Mouse (Mus musculus) forebrain, embryonic 15.5 days (tissue): ENCODE results near the gene 2700081O15Rik. TPM values are rescaled to one million over a fixed set of nuclear protein-coding genes. Genes with fewer than 3 reads are reported as not detected.
A peak's percentile ranks its signal among the peaks of the same experiment; 100 is the strongest.
"Not testable (repeated sequence)": the region's sequence is repeated elsewhere in the genome, so short reads cannot be mapped to it uniquely, and the experiment has no call there.

ENCODE experiments used
- ATAC-seq: fragments of 200-750 bp; cut with Nextera tagmentation; replicated peaks from 2 replicates; pipeline ENCODE4 v1.8.0; 2017; ENCODE audit warnings: mild to moderate bottlenecking, moderate TSS enrichment, moderate library complexity
- H3K27ac ChIP-seq: fragments of 300-500 bp; sonication (generic); replicated peaks from 2 replicates; pipeline ENCODE4 v1.5.1; 2015; ENCODE audit warnings: mild to moderate bottlenecking, inconsistent platforms
- H3K27me3 ChIP-seq: fragments of 300-500 bp; sonication (generic); 2 replicates; pipeline ENCODE4 v1.6.1; 2015; ENCODE audit warnings: inconsistent platforms
- H3K36me3 ChIP-seq: fragments of 300-500 bp; sonication (generic); 2 replicates; pipeline ENCODE4 v1.6.1; 2015; ENCODE audit warnings: mild to moderate bottlenecking, inconsistent platforms
- H3K4me1 ChIP-seq: fragments of 300-500 bp; sonication (generic); 2 replicates; pipeline ENCODE4 v1.6.1; 2015; ENCODE audit warnings: inconsistent platforms
- H3K4me2 ChIP-seq: fragments of 300-500 bp; sonication (generic); replicated peaks from 2 replicates; pipeline ENCODE4 v1.6.1; 2015; ENCODE audit warnings: mild to moderate bottlenecking, inconsistent platforms
- H3K4me3 ChIP-seq: fragments of 300-500 bp; sonication (generic); 2 replicates; pipeline ENCODE4 v1.5.1; 2015; ENCODE audit warnings: mild to moderate bottlenecking, inconsistent platforms
- H3K9ac ChIP-seq: fragments of 300-500 bp; sonication (generic); replicated peaks from 2 replicates; pipeline ENCODE4 v1.6.1; 2015; ENCODE audit warnings: mild to moderate bottlenecking, inconsistent platforms
- H3K9me3 ChIP-seq: fragments of 300-500 bp; sonication (generic); 2 replicates; pipeline ENCODE4 v1.6.1; 2016; ENCODE audit warnings: inconsistent platforms
- WGBS: fragments of 180-500 bp; shearing (Covaris S2); methylation state at CpG from one replicate; pipeline ENCODE4 v1.1.7; 2015; ENCODE audit warnings: mixed read lengths; 5-methylcytosine and 5-hydroxymethylcytosine counted together
- polyA plus RNA-seq: library from polyadenylated mRNA; unstranded; fragments of >200 nt; fragmentation: Nextera tagmentation; extraction: Ambion mirVana; gene quantifications from 2 replicates; pipeline ENCODE4 v1.2.1, GENCODE M21; 2015

Gene 2700081O15Rik
- polyA plus RNA-seq, 1 experiment from 2014 or later = 27.8 TPM

GRCm38 (mm10) chr19:7398898-7399297 lies 18.5 kb upstream of the 2700081O15Rik start:
- not testable (repeated sequence) for H3K4me2 ChIP-seq, H3K9ac ChIP-seq, H3K4me3 ChIP-seq, H3K36me3 ChIP-seq, ATAC-seq, H3K27me3 ChIP-seq, H3K9me3 ChIP-seq, H3K4me1 ChIP-seq, H3K27ac ChIP-seq
- WGBS = 32% methylated on average over 24 of the region's 24 CpGs

DNA sequence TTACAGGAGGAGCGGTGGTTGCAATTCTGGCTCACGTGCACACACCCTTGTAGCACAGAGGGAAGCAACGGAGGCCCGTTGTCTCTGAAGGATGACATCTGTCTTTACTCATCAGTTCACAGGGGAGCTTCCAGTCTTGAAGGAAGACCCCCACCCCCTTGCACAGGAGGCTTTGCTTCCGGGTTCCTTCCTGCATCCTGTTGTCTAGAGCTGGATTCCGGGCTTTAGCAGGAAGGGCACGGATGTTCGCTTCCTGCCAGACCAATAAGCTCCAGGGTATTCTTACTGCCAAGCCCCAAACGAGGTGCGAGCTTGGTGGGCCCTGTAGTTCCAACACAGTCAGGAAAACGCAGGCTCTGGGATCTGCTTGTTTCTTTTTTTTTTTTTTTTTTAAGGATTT lies 16.8 kb upstream of the 2700081O15Rik start:
- H3K9ac ChIP-seq = no peak overlapping the region
- H3K4me3 ChIP-seq = no peak overlapping the region
- no peak for ATAC-seq
- H3K36me3 ChIP-seq = no peaks in the 10 kb centered on the region
- no peak overlapping the region for H3K27ac ChIP-seq
- H3K27me3 ChIP-seq = 0 out of 2 replicates have a peak, but pooled peaks cover 2% of the 10 kb centered on the region
- H3K9me3 ChIP-seq = no peaks in the 10 kb centered on the region
- WGBS = 75% methylated on average over 11 of the region's 11 CpGs
- H3K4me2 ChIP-seq = no peak overlapping the region
- peaks cover 4% of the 10 kb centered on the region; the same call in 1 of the 2 replicates for H3K4me1 ChIP-seq

DNA sequence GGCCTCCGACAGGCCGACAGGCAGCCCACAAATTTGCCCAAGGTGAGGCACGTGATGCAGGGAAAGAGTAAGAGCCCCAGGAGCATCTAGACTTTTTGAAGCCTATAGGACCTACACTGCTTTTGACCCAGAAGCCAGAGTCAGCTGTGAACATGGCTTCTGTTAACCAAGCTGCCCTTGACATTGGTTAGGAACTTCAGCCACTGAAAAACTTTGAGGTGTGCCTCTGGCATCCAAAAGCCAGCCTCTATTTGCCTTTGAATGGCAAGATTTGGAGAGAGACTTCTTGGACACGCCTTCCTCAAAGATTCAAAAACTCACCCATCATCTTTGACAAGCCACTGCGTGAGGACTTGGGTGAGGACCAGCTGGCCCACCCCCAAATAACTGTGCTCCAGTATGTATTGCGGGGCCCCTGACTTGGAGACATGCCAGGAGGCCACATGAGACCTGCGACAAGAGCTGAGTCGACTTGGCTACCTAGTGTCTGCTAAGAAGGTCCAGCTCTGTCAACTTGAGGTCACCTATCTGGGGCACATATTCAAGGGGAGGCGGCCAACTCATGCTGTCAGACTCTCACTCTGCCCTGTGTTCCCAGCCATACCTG lies 12.7 kb upstream of the 2700081O15Rik start:
- ATAC-seq = no peak
- no peak overlapping the region for H3K4me2 ChIP-seq
- H3K27me3 ChIP-seq = 0 out of 2 replicates have a peak, but pooled peaks cover 2% of the 10 kb centered on the region
- H3K4me1 ChIP-seq = peaks cover 4% of the 10 kb centered on the region; the same call in 1 of the 2 replicates
- no peaks in the 10 kb centered on the region for H3K36me3 ChIP-seq
- no peaks in the 10 kb centered on the region for H3K9me3 ChIP-seq
- no peak overlapping the region for H3K9ac ChIP-seq
- 67% methylated on average over 9 of the region's 9 CpGs for whole genome bisulfite sequencing
- no peak overlapping the region for H3K27ac ChIP-seq
- no peak overlapping the region for H3K4me3 ChIP-seq

DNA sequence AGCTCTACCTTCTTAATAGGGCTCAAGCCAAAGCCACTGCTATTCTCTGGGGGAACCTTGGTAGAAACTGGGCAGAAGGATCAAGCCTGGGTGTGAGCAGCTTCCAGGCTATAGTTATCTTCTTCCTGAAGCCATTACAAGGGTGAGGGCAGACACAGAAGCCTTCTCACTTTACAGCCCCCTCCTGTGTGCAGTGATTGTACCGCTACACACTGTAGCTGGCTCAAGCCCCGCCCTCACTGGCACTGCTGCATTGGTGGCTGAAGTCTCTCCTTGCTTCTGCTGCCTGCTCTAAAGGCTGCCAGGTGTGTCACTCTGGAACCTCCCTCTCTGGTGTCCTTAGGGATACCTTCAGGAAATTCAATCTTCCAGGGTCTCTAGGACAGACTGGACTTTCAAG lies 5.1 kb upstream of the 2700081O15Rik start:
- Histone ChIP-seq H3K4me3 (no peak overlapping the region), H3K36me3 (no peaks in the 10 kb centered on the region), H3K9me3 (no peaks in the 10 kb centered on the region), H3K4me2 (no peak overlapping the region), H3K4me1 (peaks cover 11% of the 10 kb centered on the region), H3K9ac (no peak overlapping the region), H3K27me3 (no peaks in the 10 kb centered on the region), H3K27ac (no peak overlapping the region)
- no peak for ATAC-seq
- 57% methylated on average over 2 of the region's 2 CpGs for WGBS

- Histone ChIP-seq H3K4me2 (peak overlapping the region; percentile 84), H3K36me3 (0 out of 2 replicates have a peak, but pooled peaks cover 3% of the 10 kb centered on the region), H3K27me3 (no peaks in the 10 kb centered on the region), H3K4me1 (peaks cover 34% of the 10 kb centered on the region), H3K4me3 (peak overlapping the region; percentile 73), H3K27ac (peak overlapping the region; percentile 98), H3K9me3 (no peaks in the 10 kb centered on the region), H3K9ac (peak overlapping the region; percentile 89)
- ATAC-seq = no peak
- 37% methylated on average over 22 of the region's 22 CpGs for WGBS
These were observed 1.2 kb upstream of the 2700081O15Rik start for GRCm38 (mm10) chr19:7415916-7416833.

DNA sequence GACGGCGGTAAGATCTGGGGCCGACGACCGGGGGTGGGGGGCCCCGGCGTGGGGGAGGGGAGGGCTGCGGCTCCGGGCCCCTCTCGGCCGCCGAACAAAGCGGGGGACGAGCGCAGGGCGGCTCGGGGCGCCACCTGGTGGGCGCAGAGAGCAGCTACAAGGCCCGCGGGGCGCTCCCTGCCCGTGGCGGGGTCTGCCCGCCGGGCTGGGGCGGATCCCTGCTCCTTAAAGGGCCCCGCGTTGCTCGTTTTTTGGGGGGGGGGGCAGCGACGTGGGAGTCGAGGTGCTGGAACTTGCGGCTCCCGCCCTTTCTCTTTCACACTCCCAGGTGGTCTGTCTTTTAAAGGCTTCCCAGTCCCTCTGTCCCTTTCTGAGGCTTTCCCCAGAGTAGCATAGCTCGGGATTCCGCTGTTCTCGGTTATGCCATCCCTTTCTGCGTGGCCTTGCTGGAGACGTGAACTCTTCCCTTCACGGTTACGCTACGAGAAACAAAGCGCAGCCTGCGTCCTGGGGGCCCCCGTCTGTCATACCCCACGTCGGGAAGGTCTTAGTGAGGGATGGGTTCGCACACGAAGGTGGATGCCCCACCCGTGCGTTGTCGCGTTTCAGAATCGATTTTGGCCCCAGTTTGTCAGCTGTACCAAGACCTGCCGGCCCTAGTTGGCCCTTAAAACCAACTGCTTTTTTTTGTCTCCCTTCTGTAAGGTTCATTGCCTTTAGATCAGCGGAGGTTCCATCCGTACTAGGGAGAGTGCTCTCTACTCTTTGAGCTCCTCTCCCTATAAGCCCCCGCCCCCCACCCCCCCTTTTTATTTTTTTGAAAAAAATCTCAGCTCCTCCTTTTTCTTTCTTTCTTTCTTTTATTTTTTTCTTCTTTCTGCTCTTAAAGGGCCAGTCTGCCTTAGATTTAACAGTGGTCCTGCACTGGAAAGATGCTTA lies 755 bp downstream of the 2700081O15Rik start:
- H3K36me3 ChIP-seq = 0 out of 2 replicates have a peak, but pooled peaks cover 6% of the 10 kb centered on the region
- H3K27ac ChIP-seq = peak overlapping the region; percentile 98
- no peaks in the 10 kb centered on the region for H3K9me3 ChIP-seq
- peaks cover 54% of the 10 kb centered on the region for H3K4me1 ChIP-seq
- WGBS = under 1% methylated on average over 53 of the region's 59 CpGs
- H3K4me2 ChIP-seq = peak overlapping the region; percentile 76
- H3K9ac ChIP-seq = peak overlapping the region; percentile 89
- H3K4me3 ChIP-seq = peak overlapping the region; percentile 73
- ATAC-seq = peak; percentile 65
- no peaks in the 10 kb centered on the region for H3K27me3 ChIP-seq

DNA sequence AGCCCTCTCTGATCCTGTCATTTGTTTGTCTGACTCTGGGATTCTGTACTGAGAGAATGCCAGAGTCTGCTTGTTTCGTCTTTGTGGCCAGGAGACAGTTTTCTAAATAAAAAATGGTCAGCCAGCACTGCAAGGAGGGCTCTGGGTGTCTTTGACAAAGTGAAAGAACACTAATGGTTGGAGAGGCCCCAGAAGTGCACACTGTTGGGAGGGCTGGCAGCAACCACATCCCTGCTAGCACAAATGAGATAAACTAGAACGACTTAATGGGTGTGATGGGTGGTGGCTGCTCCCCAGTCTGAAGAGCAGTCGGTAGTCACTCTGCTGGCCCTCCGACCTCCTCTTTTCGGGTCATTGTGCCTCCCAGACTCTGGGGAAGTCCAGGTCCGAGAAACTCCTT lies 1.7 kb downstream of the 2700081O15Rik start:
- peak overlapping the region; percentile 76 for H3K4me2 ChIP-seq
- no peaks in the 10 kb centered on the region for H3K27me3 ChIP-seq
- H3K27ac ChIP-seq = peak overlapping the region; percentile 98
- peak overlapping the region; percentile 89 for H3K9ac ChIP-seq
- H3K4me1 ChIP-seq = peaks cover 64% of the 10 kb centered on the region
- 0 out of 2 replicates have a peak, but pooled peaks cover 6% of the 10 kb centered on the region for H3K36me3 ChIP-seq
- no peak for ATAC-seq
- H3K9me3 ChIP-seq = no peaks in the 10 kb centered on the region
- peak overlapping the region; percentile 73 for H3K4me3 ChIP-seq
- 18% methylated on average over 6 of the region's 6 CpGs for WGBS

DNA sequence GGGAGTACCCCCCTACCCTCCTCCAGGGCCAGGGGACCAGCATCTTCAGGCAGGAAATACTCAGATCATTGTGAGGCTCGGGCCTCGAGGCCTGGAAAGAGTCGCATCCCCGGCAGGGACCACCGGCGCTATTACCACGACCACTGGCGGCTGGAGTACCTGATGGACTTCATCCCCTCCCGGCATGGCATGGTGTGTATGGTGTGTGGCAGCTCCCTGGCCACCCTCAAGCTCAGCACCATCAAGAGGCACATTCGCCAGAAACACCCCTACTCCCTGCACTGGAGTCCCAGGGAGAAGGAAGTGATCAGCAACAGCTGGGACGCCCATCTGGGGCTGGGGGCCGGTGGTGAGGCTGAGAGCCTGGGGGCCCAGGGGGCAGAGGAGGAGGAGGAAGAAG lies 2.7 kb downstream of the 2700081O15Rik start:
- 43% methylated on average over 12 of the region's 12 CpGs for WGBS
- no peak for ATAC-seq
- Histone ChIP-seq H3K4me3 (peak overlapping the region; percentile 73), H3K9me3 (no peaks in the 10 kb centered on the region), H3K27ac (peak overlapping the region; percentile 98), H3K27me3 (no peaks in the 10 kb centered on the region), H3K4me2 (peak overlapping the region; percentile 76), H3K9ac (peak overlapping the region; percentile 89), H3K36me3 (peaks cover 14% of the 10 kb centered on the region), H3K4me1 (peaks cover 73% of the 10 kb centered on the region)

DNA sequence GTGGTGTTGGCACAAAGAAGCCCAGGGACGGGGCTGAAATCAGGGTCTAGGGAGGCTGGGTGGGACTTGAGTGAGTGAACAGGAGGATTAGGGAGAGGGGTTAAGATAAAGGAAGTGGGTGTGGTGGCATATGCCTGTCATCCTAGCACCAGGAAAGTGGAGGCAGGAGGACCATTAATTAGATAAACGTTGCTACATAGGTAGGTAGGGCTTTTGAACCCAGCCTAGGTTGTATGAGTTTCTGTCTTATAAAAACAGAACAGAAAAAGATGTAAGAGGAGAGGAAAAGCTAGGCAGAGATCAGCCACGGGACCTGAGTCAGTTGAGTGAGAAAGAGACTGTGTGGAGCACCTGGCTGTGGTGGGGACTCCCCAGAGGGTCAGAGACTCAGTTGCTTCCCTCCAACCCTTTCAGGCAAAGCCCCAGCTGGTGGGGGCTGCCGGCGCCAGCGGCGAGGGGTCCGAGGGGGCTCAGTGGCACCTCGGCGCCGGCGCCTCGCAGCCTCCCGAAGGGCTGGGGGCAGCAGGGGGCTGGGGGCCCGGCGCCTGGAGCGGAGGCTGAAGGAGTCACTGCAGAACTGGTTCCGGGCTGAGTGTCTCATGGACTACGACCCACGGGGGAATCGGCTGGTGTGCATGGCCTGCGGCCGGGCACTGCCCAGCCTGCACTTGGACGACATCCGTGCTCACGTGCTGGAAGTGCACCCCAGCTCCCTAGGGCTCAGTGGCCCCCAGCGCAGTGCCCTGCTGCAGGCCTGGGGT lies 3.6 kb downstream of the 2700081O15Rik start:
- Histone ChIP-seq H3K4me1 (peaks cover 70% of the 10 kb centered on the region), H3K4me3 (peak overlapping the region; percentile 73), H3K4me2 (peak overlapping the region; percentile 76), H3K9me3 (no peaks in the 10 kb centered on the region), H3K9ac (peak overlapping the region; percentile 59), H3K36me3 (peaks cover 22% of the 10 kb centered on the region), H3K27me3 (no peaks in the 10 kb centered on the region), H3K27ac (peak overlapping the region; percentile 98)
- WGBS = 31% methylated on average over 27 of the region's 27 CpGs
- ATAC-seq = no peak

GRCm38 (mm10) chr19:7421602-7422591 lies 4.5 kb downstream of the 2700081O15Rik start:
- H3K4me1 ChIP-seq = peaks cover 63% of the 10 kb centered on the region
- no peaks in the 10 kb centered on the region for H3K9me3 ChIP-seq
- peak overlapping the region; percentile 98 for H3K27ac ChIP-seq
- peaks cover 31% of the 10 kb centered on the region for H3K36me3 ChIP-seq
- H3K27me3 ChIP-seq = no peaks in the 10 kb centered on the region
- peak overlapping the region; percentile 59 for H3K9ac ChIP-seq
- ATAC-seq = peak; percentile 23
- H3K4me3 ChIP-seq = peak overlapping the region; percentile 43
- H3K4me2 ChIP-seq = peak overlapping the region; percentile 76
- 14% methylated on average over 45 of the region's 48 CpGs for WGBS
